Mouse (Mus musculus): ENCODE results near the gene Myo15b. TPM values are rescaled to one million over a fixed set of nuclear protein-coding genes. Genes with fewer than 3 reads are reported as not detected.

Gene Myo15b
- polyA plus RNA-seq, 2 experiments, result 0.29 to 0.42 TPM

GRCm38 (mm10) chr11:115878071-115878470, 19.9 kb downstream of the Myo15b start:
- H3K9ac ChIP-seq (replicated peaks), result no peak overlapping the region
- no peaks in the 10 kb centered on the region for H3K36me3 ChIP-seq (replicated peaks; ENCODE audit: control insufficient read depth, insufficient read depth, low read depth)
- ATAC-seq (ENCODE audit: insufficient read depth) (no peak), DNase-seq (ENCODE audit: low read depth in 3 of 3, low spot score in 3 of 3) (no peak)
- no peak overlapping the region for H3K4me2 ChIP-seq (ENCODE audit: low read depth)
- H3K27ac ChIP-seq, result no peak overlapping the region
- H3K27me3 ChIP-seq (ENCODE audit: control insufficient read depth, insufficient read depth, low read length), result no peaks in the 10 kb centered on the region
- no peak overlapping the region for H3K4me3 ChIP-seq (ENCODE audit: insufficient read depth in 1 of 2, low read depth in 2 of 2, low read length in 2 of 2)
- peaks cover 0 to 5% of the 10 kb centered on the region in 2 experiments; a peak in 2 of 4 replicates for H3K4me1 ChIP-seq (replicated peaks; ENCODE audit: control insufficient read depth in 2 of 2, insufficient read depth in 2 of 2, low read length in 1 of 2)
- TF ChIP-seq EP300 (IDR thresholded peaks at IDR 0.05; ENCODE audit: low read depth) (no peak), CTCF (IDR thresholded peaks at IDR 0.05; ENCODE audit: low read depth) (no peak)
- H3K9me3 ChIP-seq (ENCODE audit: control insufficient read depth, low read length), result no peaks in the 10 kb centered on the region
- 67% methylated on average over 8 of the region's 8 CpGs for WGBS (ENCODE audit: insufficient replicate concordance)

- Histone ChIP-seq H3K27me3 (ENCODE audit: control insufficient read depth, insufficient read depth, low read length) (no peaks in the 10 kb centered on the region), H3K9ac (replicated peaks) (no peak overlapping the region), H3K9me3 (ENCODE audit: control insufficient read depth, low read length) (no peaks in the 10 kb centered on the region), H3K36me3 (replicated peaks; ENCODE audit: control insufficient read depth, insufficient read depth, low read depth) (no peaks in the 10 kb centered on the region), H3K4me2 (ENCODE audit: low read depth) (no peak overlapping the region), H3K4me1 (replicated peaks; ENCODE audit: control insufficient read depth in 2 of 2, insufficient read depth in 2 of 2, low read length in 1 of 2) (peaks cover 0 to 5% of the 10 kb centered on the region in 2 experiments; a peak in 2 of 4 replicates), H3K4me3 (ENCODE audit: insufficient read depth in 1 of 2, low read depth in 2 of 2, low read length in 2 of 2) (no peak overlapping the region), H3K27ac (no peak overlapping the region)
- TF ChIP-seq EP300 (IDR thresholded peaks at IDR 0.05; ENCODE audit: low read depth), result no peak
- peak; percentile 98 for TF ChIP-seq CTCF (IDR thresholded peaks at IDR 0.05; ENCODE audit: low read depth)
- 21% methylated on average over 5 of the region's 5 CpGs for WGBS (ENCODE audit: insufficient replicate concordance)
- DNase-seq (ENCODE audit: low read depth in 3 of 3, low spot score in 3 of 3) (peak in 1 of 3 experiments; percentile 45), ATAC-seq (ENCODE audit: insufficient read depth) (no peak)
Measured at GRCm38 (mm10) chr11:115881002-115881401, 22.8 kb downstream of the Myo15b start.

- no peak for TF ChIP-seq EP300 (IDR thresholded peaks at IDR 0.05; ENCODE audit: low read depth)
- TF ChIP-seq CTCF (IDR thresholded peaks at IDR 0.05; ENCODE audit: low read depth), result no peak
- WGBS (ENCODE audit: insufficient replicate concordance), result 37% methylated on average over 17 of the region's 17 CpGs
- H3K9ac ChIP-seq (replicated peaks), result no peak overlapping the region
Measured at GRCm38 (mm10) chr11:115883251-115883650, 25.0 kb downstream of the Myo15b start.

GRCm38 (mm10) chr11:115884361-115884760, 26.2 kb downstream of the Myo15b start:
- H3K9me3 ChIP-seq (ENCODE audit: control insufficient read depth, low read length), result no peaks in the 10 kb centered on the region
- H3K4me2 ChIP-seq (ENCODE audit: low read depth), result no peak overlapping the region
- no peaks in the 10 kb centered on the region for H3K4me1 ChIP-seq (replicated peaks; ENCODE audit: control insufficient read depth in 2 of 2, insufficient read depth in 2 of 2, low read length in 1 of 2)
- no peaks in the 10 kb centered on the region for H3K27me3 ChIP-seq (ENCODE audit: control insufficient read depth, insufficient read depth, low read length)
- no peak overlapping the region for H3K27ac ChIP-seq
- 66% methylated on average over 3 of the region's 3 CpGs for WGBS (ENCODE audit: insufficient replicate concordance)
- no peak overlapping the region for H3K4me3 ChIP-seq (ENCODE audit: insufficient read depth in 1 of 2, low read depth in 2 of 2, low read length in 2 of 2)
- DNase-seq (ENCODE audit: low read depth in 3 of 3, low spot score in 3 of 3) (no peak), ATAC-seq (ENCODE audit: insufficient read depth) (no peak)
- H3K36me3 ChIP-seq (replicated peaks; ENCODE audit: control insufficient read depth, insufficient read depth, low read depth), result no peaks in the 10 kb centered on the region
- H3K9ac ChIP-seq (replicated peaks), result no peak overlapping the region
- TF ChIP-seq EP300 (IDR thresholded peaks at IDR 0.05; ENCODE audit: low read depth), result no peak
- no peak for TF ChIP-seq CTCF (IDR thresholded peaks at IDR 0.05; ENCODE audit: low read depth)

More at GRCm38 (mm10) chr11:115883251-115883650, 25.0 kb downstream of the Myo15b start:
- no peak for DNase-seq (ENCODE audit: low read depth in 3 of 3, low spot score in 3 of 3)
- Histone ChIP-seq H3K9me3 (ENCODE audit: control insufficient read depth, low read length) (no peaks in the 10 kb centered on the region), H3K4me2 (ENCODE audit: low read depth) (no peak overlapping the region), H3K27ac (no peak overlapping the region), H3K4me3 (ENCODE audit: insufficient read depth in 1 of 2, low read depth in 2 of 2, low read length in 2 of 2) (no peak overlapping the region), H3K27me3 (ENCODE audit: control insufficient read depth, insufficient read depth, low read length) (no peaks in the 10 kb centered on the region), H3K36me3 (replicated peaks; ENCODE audit: control insufficient read depth, insufficient read depth, low read depth) (no peaks in the 10 kb centered on the region), H3K4me1 (replicated peaks; ENCODE audit: control insufficient read depth in 2 of 2, insufficient read depth in 2 of 2, low read length in 1 of 2) (no peaks in the 10 kb centered on the region)
- ATAC-seq (ENCODE audit: insufficient read depth), result no peak

- H3K9ac ChIP-seq (replicated peaks), result no peak overlapping the region
- no peaks in the 10 kb centered on the region for H3K9me3 ChIP-seq (ENCODE audit: control insufficient read depth, low read length)
- no peaks in the 10 kb centered on the region for H3K4me1 ChIP-seq (replicated peaks; ENCODE audit: control insufficient read depth in 2 of 2, insufficient read depth in 2 of 2, low read length in 1 of 2)
- no peak overlapping the region for H3K4me2 ChIP-seq (ENCODE audit: low read depth)
- H3K27ac ChIP-seq, result no peak overlapping the region
- no peaks in the 10 kb centered on the region for H3K27me3 ChIP-seq (ENCODE audit: control insufficient read depth, insufficient read depth, low read length)
- no peak for ATAC-seq (ENCODE audit: insufficient read depth)
- no peaks in the 10 kb centered on the region for H3K36me3 ChIP-seq (replicated peaks; ENCODE audit: control insufficient read depth, insufficient read depth, low read depth)
- WGBS (ENCODE audit: insufficient replicate concordance), result 59% methylated on average over 11 of the region's 11 CpGs
- TF ChIP-seq EP300 (IDR thresholded peaks at IDR 0.05; ENCODE audit: low read depth) (no peak), CTCF (IDR thresholded peaks at IDR 0.05; ENCODE audit: low read depth) (no peak)
- DNase-seq (ENCODE audit: low read depth in 3 of 3, low spot score in 3 of 3), result no peak
- H3K4me3 ChIP-seq (ENCODE audit: insufficient read depth in 1 of 2, low read depth in 2 of 2, low read length in 2 of 2), result no peak overlapping the region
Measured at GRCm38 (mm10) chr11:115885281-115885680, 27.1 kb downstream of the Myo15b start.

Measured in liver, embryonic 14.5 days (tissue).